Mouse (Mus musculus): Measurements from ENCODE around the gene Gys1.

Gys1 gene

GRCm38 (mm10) chr7:45414740-45415224 is 19.9 kb upstream of the Gys1 start:
- no peak for DNase-seq (ENCODE audit: low spot score)

- DNase-seq (ENCODE audit: low spot score), result no peak
These were observed 19.0 kb upstream of the Gys1 start for GRCm38 (mm10) chr7:45415636-45416035.

- DNase-seq (ENCODE audit: low spot score), result no peak
These were observed 16.6 kb upstream of the Gys1 start for GRCm38 (mm10) chr7:45417962-45418492.

GRCm38 (mm10) chr7:45419859-45420614 is 14.6 kb upstream of the Gys1 start:
- DNase-seq (ENCODE audit: low spot score), result no peak

GRCm38 (mm10) chr7:45420615-45420919 is 14.1 kb upstream of the Gys1 start, which contains the start of gene Lhb:
Gene Lhb (plus strand): TSS chr7:45420820.
- no peak for DNase-seq (ENCODE audit: low spot score)

GRCm38 (mm10) chr7:45421194-45421593 is 13.4 kb upstream of the Gys1 start:
- no peak for DNase-seq (ENCODE audit: low spot score)

GRCm38 (mm10) chr7:45426556-45426955 is 8.1 kb upstream of the Gys1 start:
- DNase-seq (ENCODE audit: low spot score), result no peak

GRCm38 (mm10) chr7:45433835-45434202 is 825 bp upstream of the Gys1 start:
- no peak for DNase-seq (ENCODE audit: low spot score)

GRCm38 (mm10) chr7:45435038-45435437 is 394 bp downstream of the Gys1 start:
- no peak for DNase-seq (ENCODE audit: low spot score)

- no peak for DNase-seq (ENCODE audit: low spot score)
These were observed 1.8 kb downstream of the Gys1 start for GRCm38 (mm10) chr7:45436444-45436843.

- no peak for DNase-seq (ENCODE audit: low spot score)
These were observed 2.4 kb downstream of the Gys1 start for GRCm38 (mm10) chr7:45437046-45437445.

GRCm38 (mm10) chr7:45437521-45438276 is 3.1 kb downstream of the Gys1 start, which contains the start of gene Ruvbl2:
Gene Ruvbl2 (minus strand): TSS chr7:45438096.
- no peak for DNase-seq (ENCODE audit: low spot score)

GRCm38 (mm10) chr7:45443526-45444420 is 9.1 kb downstream of the Gys1 start:
- DNase-seq (ENCODE audit: low spot score), result no peak

GRCm38 (mm10) chr7:45446589-45446988 is 11.9 kb downstream of the Gys1 start:
- DNase-seq (ENCODE audit: low spot score), result no peak

- peak; percentile 60 for DNase-seq (ENCODE audit: low spot score)
These were observed 12.8 kb downstream of the Gys1 start for GRCm38 (mm10) chr7:45447325-45447990.

- no peak for DNase-seq (ENCODE audit: low spot score)
These were observed 15.3 kb downstream of the Gys1 start for GRCm38 (mm10) chr7:45449974-45450373.

GRCm38 (mm10) chr7:45451344-45451982 is 16.8 kb downstream of the Gys1 start:
- peak; percentile 93 for DNase-seq (ENCODE audit: low spot score)

- DNase-seq (ENCODE audit: low spot score), result no peak
These were observed 20.3 kb downstream of the Gys1 start for GRCm38 (mm10) chr7:45454971-45455370.

GRCm38 (mm10) chr7:45455932-45456696 is 21.5 kb downstream of the Gys1 start:
- DNase-seq (ENCODE audit: low spot score), result no peak

GRCm38 (mm10) chr7:45456721-45457203 is 22.1 kb downstream of the Gys1 start:
- peak; percentile 19 for DNase-seq (ENCODE audit: low spot score)

Data from retina, embryonic 14.5 days (tissue).